Mouse (Mus musculus) heart, adult 2 months (tissue): ENCODE measurements around the gene Gm39566. TPM values are rescaled to one million over a fixed set of nuclear protein-coding genes. Genes with fewer than 3 reads are reported as not detected.

ENCODE experiments used
- DNase-seq, 2 experiments: peaks; one replicate each; pipeline ENCODE4 v3.0.0; 2021
- H3K27ac ChIP-seq: fragments of 200-600 bp; 2 replicates; pipeline ENCODE4 v1.8.1; 2022
- H3K27me3 ChIP-seq: fragments of 200-500 bp; 2 replicates; pipeline ENCODE4 v1.6.1; 2012; ENCODE audit warnings: mild to moderate bottlenecking, low read length, inconsistent platforms, mixed read lengths; ENCODE audit not compliant: control insufficient read depth, insufficient read depth
- H3K36me3 ChIP-seq: fragments of 200-500 bp; 2 replicates; pipeline ENCODE4 v1.6.1; 2012; ENCODE audit warnings: low read length, inconsistent platforms; ENCODE audit not compliant: control insufficient read depth, insufficient read depth
- H3K4me1 ChIP-seq: fragments of 200-500 bp; 2 replicates; pipeline ENCODE4 v1.6.1; 2011; ENCODE audit warnings: low read length; ENCODE audit not compliant: control insufficient read depth, insufficient read depth
- H3K4me3 ChIP-seq: fragments of 200-600 bp; 2 replicates; pipeline ENCODE4 v1.8.1; 2022
- H3K79me2 ChIP-seq: fragments of 200-500 bp; replicated peaks from 2 replicates; pipeline ENCODE4 v1.6.1; 2012; ENCODE audit warnings: mild to moderate bottlenecking, inconsistent platforms, low read length, moderate library complexity, mixed read lengths; ENCODE audit not compliant: control insufficient read depth, insufficient read depth
- H3K9ac ChIP-seq: fragments of 200-500 bp; 2 replicates; pipeline ENCODE4 v1.6.1; 2012; ENCODE audit warnings: low read depth, mild to moderate bottlenecking, control low read depth, inconsistent platforms, low read length, mixed read lengths
- CTCF ChIP-seq: fragments of 200-600 bp; IDR thresholded peaks from 2 replicates; pipeline ENCODE4 v1.8.1; 2022; ENCODE audit warnings: antibody characterized with exemption, mild to moderate bottlenecking, moderate library complexity
- EP300 ChIP-seq: fragments of 200-500 bp; IDR thresholded peaks from 2 replicates; pipeline ENCODE4 v1.6.1; 2011; ENCODE audit warnings: low read depth, low read length, control low read depth; ENCODE audit not compliant: insufficient read depth
- POLR2A ChIP-seq: fragments of 200-500 bp; IDR thresholded peaks from 2 replicates; pipeline ENCODE4 v1.6.1; 2011; ENCODE audit warnings: mild to moderate bottlenecking, low read depth, low read length, control low read depth; ENCODE audit not compliant: insufficient read depth
- WGBS: fragments of 180-500 bp; shearing (Covaris S2); methylation state at CpG from one replicate; pipeline ENCODE4 v1.1.7; 2018; 5-methylcytosine and 5-hydroxymethylcytosine counted together
- intact Hi-C: fragments of 180-260 bp; cut with DNase I; formaldehyde crosslinking; loops from one replicate; pipeline ENCODE4 v1.15.1; 2025
- polyA plus RNA-seq: library from polyadenylated mRNA; depleted of rRNA; stranded (reverse); fragments of >200 nt; gene quantifications from 2 replicates; pipeline ENCODE4 v1.2.3, GENCODE M21; 2012
- total RNA-seq, 2 experiments: library from RNA; stranded (reverse); gene quantifications; 2 replicates each; pipeline ENCODE4 v1.2.3; 2021

Gene Gm39566
- total and polyA plus RNA-seq, 3 experiments: 0.02 TPM; not detected in 2

- intact Hi-C loops: no loop called here
- 94% methylated on average over 5 of the region's 5 CpGs for WGBS
- TF ChIP-seq POLR2A: no peak
- TF ChIP-seq CTCF: no peak
- TF ChIP-seq EP300: no peak
- no peaks in the 10 kb centered on the region for H3K36me3 ChIP-seq
- H3K27ac ChIP-seq: no peak overlapping the region
- DNase-seq: no peak
- no peaks in the 10 kb centered on the region for H3K79me2 ChIP-seq
- H3K4me1 ChIP-seq: peaks cover 1% of the 10 kb centered on the region; the same call in 1 of the 2 replicates
- no peak overlapping the region for H3K4me3 ChIP-seq
- H3K27me3 ChIP-seq: no peaks in the 10 kb centered on the region
- no peak overlapping the region for H3K9ac ChIP-seq
These were observed 27.8 kb downstream of the Gm39566 start for GRCm38 (mm10) chr11:69787306-69787705.

- Histone ChIP-seq H3K9ac (peak overlapping the region; percentile 14), H3K36me3 (no peaks in the 10 kb centered on the region), H3K27me3 (no peaks in the 10 kb centered on the region), H3K27ac (peak overlapping the region; percentile 56), H3K79me2 (no peaks in the 10 kb centered on the region), H3K4me1 (peaks cover 1% of the 10 kb centered on the region; the same call in 1 of the 2 replicates), H3K4me3 (peak overlapping the region; percentile 36)
- TF ChIP-seq POLR2A (peak; percentile 88), EP300 (peak; percentile 34; the same call in 1 of the 2 replicates), CTCF (no peak)
- intact Hi-C loops: no loop called here
- DNase-seq: peak; percentile 67 to 74
- WGBS: 17% methylated on average over 15 of the region's 15 CpGs
These were observed 30.3 kb downstream of the Gm39566 start for GRCm38 (mm10) chr11:69784793-69785272.

DNA sequence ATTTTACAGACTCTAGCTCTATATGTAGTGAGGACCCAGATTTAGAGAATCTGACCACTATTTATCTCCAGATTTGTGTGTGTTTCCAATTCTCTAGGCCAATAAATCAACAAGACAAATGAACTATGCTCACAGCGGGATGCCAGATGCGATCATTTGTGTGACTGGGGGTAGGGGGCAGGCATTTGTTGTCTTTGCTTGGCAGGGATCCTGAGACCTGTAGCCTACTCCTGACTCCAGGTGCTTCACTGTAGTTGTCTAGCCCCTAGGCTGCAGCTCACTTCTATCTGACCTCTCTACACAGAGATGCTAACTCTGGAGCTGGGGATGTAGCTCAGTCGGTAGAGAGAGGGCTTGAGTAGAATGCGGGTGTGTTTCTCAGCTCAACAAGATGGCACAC, 33.3 kb downstream of the Gm39566 start:
- H3K9ac ChIP-seq: no peak overlapping the region
- no peak for TF ChIP-seq CTCF
- no peak for TF ChIP-seq POLR2A
- H3K27me3 ChIP-seq: no peaks in the 10 kb centered on the region
- H3K79me2 ChIP-seq: no peaks in the 10 kb centered on the region
- WGBS: 54% methylated on average over 4 of the region's 4 CpGs
- H3K4me1 ChIP-seq: peaks cover 1% of the 10 kb centered on the region; the same call in 1 of the 2 replicates
- no peaks in the 10 kb centered on the region for H3K36me3 ChIP-seq
- no peak overlapping the region for H3K4me3 ChIP-seq
- no peak for DNase-seq
- intact Hi-C loops: no loop called here
- no peak overlapping the region for H3K27ac ChIP-seq

GRCm38 (mm10) chr11:69778985-69779384, 36.1 kb downstream of the Gm39566 start:
- no peak overlapping the region for H3K4me3 ChIP-seq
- H3K27ac ChIP-seq: no peak overlapping the region
- no peak overlapping the region for H3K9ac ChIP-seq
- no peak for DNase-seq
- no peaks in the 10 kb centered on the region for H3K79me2 ChIP-seq
- H3K36me3 ChIP-seq: no peaks in the 10 kb centered on the region
- H3K4me1 ChIP-seq: no peaks in the 10 kb centered on the region
- no peak for TF ChIP-seq POLR2A
- TF ChIP-seq CTCF: no peak
- TF ChIP-seq EP300: no peak
- H3K27me3 ChIP-seq: no peaks in the 10 kb centered on the region
- intact Hi-C loops: no loop called here
- WGBS: 67% methylated on average over 7 of the region's 7 CpGs

DNA sequence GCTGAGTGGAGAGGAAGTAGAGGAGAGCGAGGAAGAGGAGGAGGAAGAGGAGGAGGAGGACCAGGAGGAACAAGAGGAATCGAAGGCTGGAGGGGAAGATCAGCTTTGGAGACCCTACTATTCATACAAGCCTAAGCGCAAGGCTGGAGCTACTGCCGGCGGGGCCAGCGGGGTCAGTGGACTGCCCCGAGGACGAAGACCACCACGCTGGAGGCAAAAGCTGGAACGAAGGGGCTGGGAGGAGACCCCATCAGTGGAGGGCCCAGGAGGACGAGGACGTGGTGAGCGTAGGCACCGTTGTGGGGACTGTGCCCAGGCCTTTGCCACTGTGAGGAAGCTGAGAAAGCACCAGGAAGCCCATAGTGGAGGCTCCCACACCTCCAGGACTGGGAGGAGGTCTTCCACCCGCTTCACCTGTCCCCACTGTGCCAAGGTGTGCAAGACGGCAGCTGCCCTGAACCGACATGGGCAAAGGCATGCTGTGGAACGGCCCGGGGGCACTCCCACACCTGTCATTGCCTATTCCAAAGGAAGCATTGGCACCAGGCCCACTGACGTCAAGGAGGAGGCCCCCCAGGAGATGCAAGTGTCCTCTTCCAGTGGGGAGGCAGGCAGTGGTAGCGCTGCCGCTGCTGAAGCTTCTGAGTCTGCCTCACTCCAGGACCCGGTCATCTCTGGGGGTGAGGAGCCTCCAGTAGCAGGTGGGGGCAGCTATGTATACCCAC, 36.7 kb downstream of the Gm39566 start:
- intact Hi-C loops: no loop called here
- H3K27me3 ChIP-seq: no peaks in the 10 kb centered on the region
- 65% methylated on average over 23 of the region's 23 CpGs for WGBS
- no peak overlapping the region for H3K27ac ChIP-seq
- TF ChIP-seq EP300: no peak
- TF ChIP-seq POLR2A: no peak
- TF ChIP-seq CTCF: no peak
- no peaks in the 10 kb centered on the region for H3K36me3 ChIP-seq
- H3K9ac ChIP-seq: no peak overlapping the region
- H3K4me1 ChIP-seq: no peaks in the 10 kb centered on the region
- H3K4me3 ChIP-seq: no peak overlapping the region
- peaks cover under 1% of the 10 kb centered on the region; the same call in 1 of the 2 replicates for H3K79me2 ChIP-seq
- no peak for DNase-seq

DNA sequence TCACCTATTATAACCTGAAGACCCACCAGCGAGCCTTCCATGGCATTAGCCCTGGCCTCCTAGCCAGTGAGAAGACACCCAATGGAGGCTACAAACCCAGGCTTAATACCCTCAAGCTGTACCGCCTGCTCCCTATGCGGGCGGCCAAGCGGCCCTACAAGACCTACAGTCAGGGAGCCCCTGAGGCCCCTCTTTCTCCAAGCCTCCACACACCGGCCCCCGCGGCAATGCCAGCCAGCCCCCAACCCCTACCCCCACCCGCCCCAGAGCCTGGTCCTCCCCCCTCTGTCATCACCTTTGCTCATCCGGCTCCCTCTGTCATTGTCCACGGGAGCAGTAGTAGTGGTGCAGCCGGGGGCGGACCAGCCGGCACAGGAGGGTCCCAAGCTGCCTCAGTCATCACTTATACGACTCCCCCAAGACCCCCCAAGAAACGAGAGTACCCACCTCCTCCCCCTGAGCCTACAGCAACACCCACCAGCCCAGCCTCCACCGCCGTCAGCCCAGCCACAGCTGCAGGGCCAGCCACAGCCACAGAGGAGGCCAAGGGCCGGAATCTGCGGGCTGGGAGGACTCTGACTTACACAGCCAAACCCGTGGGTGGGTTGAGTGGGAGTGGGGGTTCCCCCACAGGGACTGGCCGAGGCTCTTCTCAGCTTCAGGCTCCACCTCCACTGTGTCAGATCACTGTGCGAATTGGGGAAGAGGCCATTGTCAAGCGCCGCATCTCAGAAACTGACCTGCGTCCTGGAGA, 37.4 kb downstream of the Gm39566 start:
- H3K27me3 ChIP-seq: no peaks in the 10 kb centered on the region
- no peak overlapping the region for H3K9ac ChIP-seq
- TF ChIP-seq CTCF: no peak
- TF ChIP-seq POLR2A: no peak
- TF ChIP-seq EP300: no peak
- no peak overlapping the region for H3K27ac ChIP-seq
- H3K4me1 ChIP-seq: no peaks in the 10 kb centered on the region
- H3K36me3 ChIP-seq: no peaks in the 10 kb centered on the region
- DNase-seq: no peak
- no peak overlapping the region for H3K4me3 ChIP-seq
- intact Hi-C loops: no loop called here
- WGBS: 74% methylated on average over 26 of the region's 26 CpGs
- peaks cover 5% of the 10 kb centered on the region; the same call in 1 of the 2 replicates for H3K79me2 ChIP-seq
